Comparison of ENCODE assay signal across 8 mouse cellular contexts in genomic region chr5:92602691-92603690, GRCm38 (mm10). TPM values are rescaled to one million over a fixed set of nuclear protein-coding genes. Genes with fewer than 3 reads are reported as not detected.
DNase-seq lines count a peak whose midpoint lies in the region; ATAC-seq and TF ChIP-seq lines count a peak whose summit lies in the region.

Gene Stbd1, plus strand, starts transcription at chr5:92603041.

- peak; percentile 18; the same call in 1 of the 2 replicates for TF ChIP-seq CTCF in stomach, postnatal 0 days (IDR thresholded peaks at IDR 0.05; ENCODE audit: low read depth)

- DNase-seq in cerebellum, postnatal 14 days, result peak; percentile 54 to 57
- no peak for DNase-seq in cerebellum, adult 8-10 months
- peak; percentile 83 for DNase-seq in neural tube, embryonic 11.5 days (ENCODE audit: low spot score)
- DNase-seq in stomach, postnatal 0 days (ENCODE audit: low spot score), result peak; percentile 71

- peak; percentile 74 for ATAC-seq in common myeloid progenitor, adult 5-6 weeks (replicated peaks; ENCODE audit: low read depth, poor library complexity, severe bottlenecking)
- ATAC-seq in granulocyte monocyte progenitor cell, adult 5-6 weeks (replicated peaks; ENCODE audit: poor library complexity, severe bottlenecking), result peak; percentile 69
- ATAC-seq in intestine, embryonic 16.5 days, result peak; percentile 96
- peak; percentile 80 for ATAC-seq in liver, embryonic 15.5 days (ENCODE audit: insufficient read depth)
- peak; percentile 93 for ATAC-seq in neural tube, embryonic 11.5 days (ENCODE audit: insufficient read depth, low FRiP score, low TSS enrichment)
- ATAC-seq in stomach, postnatal 0 days (ENCODE audit: low FRiP score, low TSS enrichment), result peak; percentile 88

- no peak for TF ChIP-seq EP300 in stomach, postnatal 0 days (optimal IDR thresholded peaks at IDR 0.05)

- H3K4me3 ChIP-seq in intestine, embryonic 16.5 days (ENCODE audit: low read length), result peak within 1 kb of the TSS; percentile 88
- peak within 1 kb of the TSS; percentile 59 for H3K4me3 ChIP-seq in liver, embryonic 15.5 days (replicated peaks)
- peak within 1 kb of the TSS; percentile 57 for H3K4me3 ChIP-seq in neural tube, embryonic 11.5 days (ENCODE audit: low read depth, low read length)
- H3K4me3 ChIP-seq in stomach, postnatal 0 days (ENCODE audit: low read depth, low read length), result peak within 1 kb of the TSS; percentile 65

- H3K36me3 ChIP-seq in intestine, embryonic 16.5 days (ENCODE audit: control insufficient read depth, insufficient read depth, low read length), result no peaks in the 10 kb centered on the region
- no peaks in the 10 kb centered on the region for H3K36me3 ChIP-seq in liver, embryonic 15.5 days (replicated peaks)
- H3K36me3 ChIP-seq in neural tube, embryonic 11.5 days (ENCODE audit: control insufficient read depth, insufficient read depth, low read length), result no peaks in the 10 kb centered on the region
- H3K36me3 ChIP-seq in stomach, postnatal 0 days (ENCODE audit: control insufficient read depth, insufficient read depth, low read length), result no peaks in the 10 kb centered on the region

- H3K9ac ChIP-seq in intestine, embryonic 16.5 days (ENCODE audit: low read depth, low read length), result peak within 1 kb of the TSS; percentile 84
- H3K9ac ChIP-seq in liver, embryonic 15.5 days, result peak within 1 kb of the TSS; percentile 48
- H3K9ac ChIP-seq in neural tube, embryonic 11.5 days (ENCODE audit: low read length), result peak within 1 kb of the TSS; percentile 63
- peak within 1 kb of the TSS; percentile 74 for H3K9ac ChIP-seq in stomach, postnatal 0 days (ENCODE audit: low read length)

- 1% methylated on average over 64 of the region's 69 CpGs for WGBS in intestine, embryonic 16.5 days
- under 1% methylated on average over 67 of the region's 69 CpGs for WGBS in liver, embryonic 15.5 days (ENCODE audit: insufficient replicate concordance)
- WGBS in neural tube, embryonic 11.5 days, result 0% methylated on average over 69 of the region's 69 CpGs
- WGBS in stomach, postnatal 0 days, result under 1% methylated on average over 52 of the region's 69 CpGs

- H3K4me2 ChIP-seq in intestine, embryonic 16.5 days (ENCODE audit: low read depth, low read length), result peak within 1 kb of the TSS; percentile 95
- peak within 1 kb of the TSS; percentile 66 for H3K4me2 ChIP-seq in liver, embryonic 15.5 days
- peak within 1 kb of the TSS; percentile 94 for H3K4me2 ChIP-seq in neural tube, embryonic 11.5 days (ENCODE audit: low read depth)
- peak within 1 kb of the TSS; percentile 89 for H3K4me2 ChIP-seq in stomach, postnatal 0 days (replicated peaks; ENCODE audit: low read depth)

- H3K4me1 ChIP-seq in intestine, embryonic 16.5 days (ENCODE audit: control insufficient read depth, insufficient read depth, low read length), result peaks cover 6% of the 10 kb centered on the region; the same call in 1 of the 2 replicates
- H3K4me1 ChIP-seq in liver, embryonic 15.5 days (replicated peaks), result peaks cover 5% of the 10 kb centered on the region; the same call in 1 of the 2 replicates
- no peaks in the 10 kb centered on the region for H3K4me1 ChIP-seq in neural tube, embryonic 11.5 days (ENCODE audit: control insufficient read depth, insufficient read depth, low read length)
- H3K4me1 ChIP-seq in stomach, postnatal 0 days (replicated peaks; ENCODE audit: control insufficient read depth, insufficient read depth), result 0 out of 2 replicates have a peak, but pooled peaks cover 3% of the 10 kb centered on the region

- 0 out of 2 replicates have a peak, but pooled peaks cover 5% of the 10 kb centered on the region for H3K27me3 ChIP-seq in intestine, embryonic 16.5 days (replicated peaks; ENCODE audit: control insufficient read depth, insufficient read depth, low read length)
- peaks cover 34% of the 10 kb centered on the region for H3K27me3 ChIP-seq in liver, embryonic 15.5 days
- H3K27me3 ChIP-seq in neural tube, embryonic 11.5 days (ENCODE audit: control insufficient read depth, insufficient read depth, low read length), result no peaks in the 10 kb centered on the region
- no peaks in the 10 kb centered on the region for H3K27me3 ChIP-seq in stomach, postnatal 0 days (ENCODE audit: control insufficient read depth, insufficient read depth, low read length)

- peak within 1 kb of the TSS; percentile 69 for H3K27ac ChIP-seq in intestine, embryonic 16.5 days (ENCODE audit: low read length)
- peak within 1 kb of the TSS; percentile 38; the same call in 1 of the 2 replicates for H3K27ac ChIP-seq in liver, embryonic 15.5 days (replicated peaks)
- H3K27ac ChIP-seq in neural tube, embryonic 11.5 days (ENCODE audit: low read depth, low read length), result no peak within 1 kb of the TSS
- H3K27ac ChIP-seq in stomach, postnatal 0 days (replicated peaks), result peak within 1 kb of the TSS; percentile 67

- no peaks in the 10 kb centered on the region for H3K9me3 ChIP-seq in intestine, embryonic 16.5 days (ENCODE audit: control insufficient read depth, low read length)
- H3K9me3 ChIP-seq in liver, embryonic 15.5 days (replicated peaks), result no peaks in the 10 kb centered on the region
- H3K9me3 ChIP-seq in neural tube, embryonic 11.5 days (ENCODE audit: control insufficient read depth, low read length), result no peaks in the 10 kb centered on the region
- no peaks in the 10 kb centered on the region for H3K9me3 ChIP-seq in stomach, postnatal 0 days (ENCODE audit: control insufficient read depth, low read length)

RNA-seq across cellular contexts. Expression of gene Stbd1, which starts in this region (rescaled TPM):
- 1.1 and 10.4 TPM in 2 replicates for total RNA-seq in common myeloid progenitor, adult 5-6 weeks (2017)
- 0.88 and 2.6 TPM in 2 replicates for total RNA-seq in granulocyte monocyte progenitor cell, adult 5-6 weeks (2014; fragmentation: Nextera tagmentation)
- total RNA-seq in granulocyte monocyte progenitor cell, adult 5-6 weeks (2017), result 0.78 TPM in 1 of 2 replicates, not detected in the other
- 37.0 and 38.1 TPM in 2 replicates for polyA plus RNA-seq in intestine, embryonic 16.5 days (2015; fragmentation: Nextera tagmentation; extraction: Ambion mirVana)
- 33.7 and 44.3 TPM in 2 replicates for polyA plus RNA-seq in liver, embryonic 15.5 days (2015; fragmentation: Nextera tagmentation; extraction: Ambion mirVana)
- polyA plus RNA-seq in neural tube, embryonic 11.5 days (2014; fragmentation: Nextera tagmentation; extraction: Ambion mirVana), result 9.0 and 10.7 TPM in 2 replicates
- polyA plus RNA-seq in stomach, postnatal 0 days (2015; fragmentation: Nextera tagmentation; extraction: Ambion mirVana), result 17.9 and 19.2 TPM in 2 replicates
